Mouse (Mus musculus) layer of hippocampus, postnatal 10 days (tissue): Measurements from ENCODE around the gene Zbed4. TPM values are rescaled to one million over a fixed set of nuclear protein-coding genes. Genes with fewer than 3 reads are reported as not detected.
"Not testable (repeated sequence)": the region's sequence is repeated elsewhere in the genome, so short reads cannot be mapped to it uniquely, and the experiment has no call there.

Experiments
- DNase-seq, 2 experiments: peaks; one replicate each; pipeline ENCODE4 v3.0.0; 2021; ENCODE audit warnings: low spot score in 2 of 2
- total RNA-seq, 2 experiments: library from RNA; stranded (reverse); gene quantifications; 2 replicates each; pipeline ENCODE4 v1.2.3; 2021

Gene Zbed4
- total RNA-seq, 2 experiments from 2014 or later: 14.6 to 17.2 TPM

GRCm38 (mm10) chr15:88808121-88808520, 56.7 kb downstream of the Zbed4 start:
- DNase-seq: no peak

DNA sequence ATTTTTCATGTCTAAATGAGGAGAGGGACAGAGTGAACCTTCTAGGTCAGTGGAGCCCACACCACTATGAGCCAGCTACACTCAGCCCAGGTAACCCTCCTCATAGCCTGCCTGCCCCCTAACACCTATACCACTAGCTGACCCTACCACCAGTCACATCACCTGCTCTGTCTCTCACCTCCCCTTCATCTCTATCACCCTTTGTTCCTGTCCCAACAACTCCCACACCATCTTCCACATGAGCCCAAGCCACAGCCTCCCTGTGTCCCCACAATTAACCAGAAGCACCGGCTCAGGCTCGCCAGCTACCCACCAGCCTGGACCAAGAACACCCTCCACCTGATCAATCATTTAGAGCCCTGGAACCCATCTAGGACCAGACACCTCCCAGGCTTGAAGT, 58.9 kb downstream of the Zbed4 start:
- no peak for DNase-seq

DNA sequence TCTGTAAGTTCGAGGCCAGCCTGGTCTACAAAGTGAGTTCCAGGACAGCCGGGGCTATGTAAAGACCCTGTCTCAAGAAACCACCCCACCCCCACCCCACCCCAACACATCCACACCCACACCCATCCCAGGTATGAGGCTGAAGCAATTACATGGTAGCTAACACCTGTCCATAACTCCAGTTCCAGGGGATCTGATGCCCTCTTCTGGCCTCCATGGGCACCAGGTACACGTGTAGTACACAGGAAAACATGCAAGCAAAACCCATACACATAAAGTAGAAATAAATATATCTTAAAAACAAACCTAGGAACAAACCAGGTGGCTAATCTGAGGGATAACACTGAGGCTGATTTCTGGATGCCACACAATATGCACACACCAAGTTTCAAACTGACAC, 61.8 kb downstream of the Zbed4 start:
- DNase-seq: no peak

GRCm38 (mm10) chr15:88813873-88814272, 62.4 kb downstream of the Zbed4 start:
- not testable (repeated sequence) for DNase-seq

DNA sequence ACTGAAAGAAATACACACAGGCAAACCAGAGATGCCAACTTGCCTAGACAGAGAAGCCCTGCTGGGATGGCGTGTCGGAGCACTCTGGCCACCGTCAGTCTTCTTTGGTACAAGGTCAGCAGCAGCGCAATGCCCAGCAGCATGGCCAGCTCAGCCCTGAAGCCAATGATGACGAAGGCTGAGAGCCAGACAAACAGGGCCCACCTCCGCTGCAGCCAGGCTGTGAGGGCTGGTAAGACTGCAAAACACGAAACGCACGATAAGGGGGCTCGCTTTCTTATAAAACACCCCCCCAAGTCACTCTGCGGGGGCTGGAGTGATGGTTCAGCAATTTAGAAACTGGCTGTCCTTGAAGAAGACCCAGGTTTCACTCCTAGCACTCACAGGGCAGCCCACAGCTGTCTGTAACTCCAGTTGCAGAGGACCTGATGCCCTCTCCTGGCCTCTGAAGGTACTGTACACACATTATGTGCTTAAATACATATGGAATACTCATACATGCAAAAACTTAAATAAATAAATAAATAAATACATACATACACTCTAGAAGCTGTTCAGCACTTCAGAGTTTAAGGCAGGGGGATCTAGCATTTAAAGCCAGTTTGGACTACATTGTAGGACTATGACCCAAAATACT, 63.1 kb downstream of the Zbed4 start:
- DNase-seq: no peak

- DNase-seq: no peak
Measured at GRCm38 (mm10) chr15:88815196-88815700, 63.8 kb downstream of the Zbed4 start.

GRCm38 (mm10) chr15:88819026-88819905, 67.8 kb downstream of the Zbed4 start, which contains the start of the genes Alg12 and Creld2:
Alg12 (minus strand) TSS chr15:88819318.
Creld2 (plus strand) TSS chr15:88819646.
- DNase-seq: peak; percentile 98 to 99

GRCm38 (mm10) chr15:88819906-88820303, 68.4 kb downstream of the Zbed4 start:
- no peak for DNase-seq

DNA sequence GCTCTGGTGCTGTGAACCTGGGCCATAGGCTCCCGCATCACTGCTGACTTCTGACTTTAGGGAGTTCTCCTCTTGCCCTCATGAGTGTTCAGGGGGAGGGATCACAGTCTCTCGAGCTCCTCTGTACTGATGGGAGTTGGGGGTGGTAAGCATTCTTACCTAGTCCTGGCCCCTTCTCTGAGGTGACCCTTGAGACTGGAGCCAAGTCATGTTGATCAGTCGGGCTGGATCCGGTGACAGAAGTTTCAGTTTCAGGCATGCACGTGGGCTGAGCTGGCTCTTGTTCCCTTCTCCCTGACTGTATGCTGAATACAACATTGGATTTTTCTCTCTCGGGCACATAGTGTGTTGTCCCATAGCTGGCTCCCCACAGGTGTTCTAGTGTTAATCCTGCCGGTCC, 69.9 kb downstream of the Zbed4 start:
- DNase-seq: no peak

GRCm38 (mm10) chr15:88822513-88822912, 71.1 kb downstream of the Zbed4 start:
- DNase-seq: no peak

DNA sequence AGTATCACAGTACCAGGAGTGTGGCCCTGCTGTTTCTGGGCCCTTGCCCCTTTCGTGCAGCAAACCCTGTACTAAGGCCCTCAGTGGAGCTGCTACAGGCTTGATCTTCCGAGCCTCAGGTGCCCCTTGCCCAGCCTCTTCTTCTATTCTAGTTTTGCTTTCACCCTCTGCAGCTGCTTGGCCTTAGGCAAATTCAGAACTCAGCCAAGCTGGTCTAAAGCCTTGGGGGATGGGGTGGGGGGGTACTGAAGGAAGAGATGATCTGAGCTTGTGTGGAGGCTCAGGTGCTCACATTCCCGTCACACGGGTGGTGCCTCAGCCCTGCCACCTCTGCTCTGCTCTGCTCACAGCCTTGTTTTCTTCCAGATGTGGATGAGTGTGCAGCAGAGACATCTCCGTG, 71.9 kb downstream of the Zbed4 start:
- DNase-seq: no peak

DNA sequence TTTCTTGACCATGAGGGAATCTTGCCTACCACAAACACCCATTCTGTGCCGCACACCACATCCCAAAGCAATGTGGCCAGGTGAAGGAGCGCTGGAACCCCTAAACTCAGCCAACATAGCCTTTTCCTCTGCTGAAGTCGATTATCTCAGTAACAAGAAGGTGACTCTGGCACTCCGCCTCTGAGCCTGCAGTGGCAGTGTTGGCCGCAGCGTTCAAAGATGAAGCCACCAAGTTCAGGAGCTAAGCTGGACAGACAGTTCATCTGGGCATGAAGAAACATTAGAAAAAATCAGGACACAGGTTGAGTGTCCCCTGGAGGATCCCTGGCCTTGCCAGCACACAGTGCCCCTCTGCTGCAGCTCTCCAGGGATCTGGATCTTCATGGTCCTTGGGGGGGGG, 76.0 kb downstream of the Zbed4 start:
- no peak for DNase-seq

DNA sequence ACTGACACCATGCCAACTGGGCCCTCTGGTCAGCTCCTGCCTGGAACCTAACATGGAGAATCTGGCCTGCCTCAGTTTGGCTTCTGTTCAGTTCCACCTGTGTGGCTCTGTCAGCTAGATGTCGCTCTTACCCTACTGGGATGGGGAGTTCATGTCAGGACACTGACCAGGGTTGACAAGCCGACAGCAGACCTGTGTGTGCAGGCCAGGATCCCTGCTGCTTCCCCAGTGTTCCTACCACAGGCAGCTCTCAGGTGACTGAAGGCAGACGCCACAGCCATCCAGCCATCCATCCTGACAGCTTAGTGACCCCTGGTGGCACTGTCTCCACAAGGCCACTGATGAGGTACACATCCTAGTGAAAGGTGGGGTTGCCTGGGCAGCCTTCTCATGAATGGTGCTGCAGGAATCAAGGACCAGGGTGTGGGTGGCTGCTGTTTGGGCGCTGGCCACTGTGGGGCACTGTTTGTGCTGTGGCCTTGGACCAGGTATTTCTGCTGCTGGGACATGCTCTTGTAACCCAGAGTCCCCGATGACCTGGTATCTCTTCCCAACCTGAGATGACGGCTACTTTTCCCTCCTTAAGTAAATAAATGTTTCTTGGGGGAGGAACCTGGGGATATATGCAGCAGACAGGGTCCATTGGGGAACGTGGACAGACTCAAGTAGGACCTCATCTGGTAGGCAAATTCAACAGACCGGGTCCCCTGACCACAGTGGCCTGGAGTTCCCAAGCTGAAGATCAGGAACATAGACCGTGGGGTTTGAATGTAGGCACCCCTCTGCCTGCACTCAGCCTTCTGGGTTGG, 76.7 kb downstream of the Zbed4 start:
- peak; percentile 69 to 70 for DNase-seq

DNA sequence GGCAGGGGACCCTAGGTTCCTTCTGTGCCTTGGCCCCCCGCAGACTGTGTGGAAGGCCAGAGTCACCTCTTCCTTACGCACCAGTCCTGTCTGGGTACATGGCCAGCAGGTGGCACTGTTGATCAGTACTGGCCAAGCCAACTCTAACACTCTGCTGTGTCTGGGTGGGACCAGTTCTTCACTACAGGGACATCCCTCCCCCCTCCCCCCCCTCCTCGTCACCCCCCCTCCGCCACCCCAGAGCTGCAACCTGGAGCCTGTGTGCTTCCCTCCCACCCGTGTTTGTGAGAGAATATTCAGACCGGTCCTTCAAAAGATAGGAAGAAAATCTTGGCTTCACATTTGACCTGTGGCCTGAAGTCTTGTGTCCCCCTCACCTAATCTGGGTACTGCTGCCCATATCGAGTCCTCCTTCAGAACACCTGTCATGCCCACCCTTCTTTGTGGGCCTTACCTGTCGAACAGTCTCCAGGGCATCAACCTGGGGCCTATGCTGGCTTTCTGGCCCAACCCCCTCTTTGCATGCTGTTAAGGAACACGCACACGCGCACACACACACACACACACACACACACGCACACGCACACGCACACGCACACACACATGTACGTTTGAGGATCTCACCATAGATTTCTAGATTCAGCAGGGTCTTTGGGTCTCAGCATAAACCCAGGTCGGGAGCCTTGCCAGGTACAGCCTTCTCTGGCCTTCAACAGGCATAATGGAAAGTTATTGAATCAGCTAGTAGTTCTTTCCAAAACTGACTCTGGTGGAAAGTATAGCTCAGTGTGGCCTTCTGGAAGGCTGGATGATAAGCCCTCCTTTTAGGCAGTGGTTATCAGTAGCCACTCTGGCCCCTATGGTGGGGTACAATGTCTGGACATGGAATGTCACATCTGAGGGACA, 77.6 kb downstream of the Zbed4 start:
- DNase-seq: peak; percentile 93 to 94

GRCm38 (mm10) chr15:88829791-88830440, 78.5 kb downstream of the Zbed4 start:
- no peak for DNase-seq

GRCm38 (mm10) chr15:88830696-88831095, 79.2 kb downstream of the Zbed4 start:
- DNase-seq: no peak

DNA sequence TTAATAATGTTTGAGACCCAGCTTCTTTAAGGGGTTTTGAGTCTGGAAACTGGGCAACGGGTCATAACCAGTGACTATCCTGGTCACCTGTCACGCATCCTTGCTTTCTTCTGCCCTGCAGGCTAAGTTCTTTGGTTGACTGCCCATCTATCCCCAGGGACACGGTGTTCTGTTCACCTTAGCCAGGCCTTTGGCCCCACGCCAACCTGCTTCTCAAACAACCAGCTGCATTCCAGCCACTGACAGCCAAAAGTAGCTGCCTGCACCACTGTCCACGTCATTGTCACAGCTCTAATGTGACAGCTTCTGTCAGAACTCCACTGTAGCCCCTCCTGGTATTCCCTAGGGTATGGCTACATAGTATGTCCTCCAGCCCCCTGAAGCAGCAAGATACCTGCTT, 80.0 kb downstream of the Zbed4 start:
- DNase-seq: no peak

- DNase-seq: no peak
Measured at GRCm38 (mm10) chr15:88832536-88832935, 81.1 kb downstream of the Zbed4 start.
